Mouse (Mus musculus) embryonic facial prominence, embryonic 13.5 days (tissue): ENCODE measurements around the gene Macrod2. TPM values are rescaled to one million over a fixed set of nuclear protein-coding genes. Genes with fewer than 3 reads are reported as not detected.
A peak's percentile ranks its signal among the peaks of the same experiment; 100 is the strongest.

Experiments
- ATAC-seq: fragments of 200-750 bp; cut with Nextera tagmentation; 2 replicates; pipeline ENCODE4 v1.8.0; 2017; ENCODE audit warnings: low read depth; ENCODE audit not compliant: insufficient number of reproducible peaks, insufficient read depth, low FRiP score, low TSS enrichment
- H3K27ac ChIP-seq: fragments of 300-500 bp; sonication (generic); 2 replicates; pipeline ENCODE4 v1.5.1; 2015; ENCODE audit warnings: moderate library complexity, mild to moderate bottlenecking, inconsistent platforms
- H3K27me3 ChIP-seq: fragments of 300-500 bp; sonication (generic); 2 replicates; pipeline ENCODE4 v1.6.1; 2015; ENCODE audit warnings: mild to moderate bottlenecking, inconsistent platforms
- H3K36me3 ChIP-seq: fragments of 300-500 bp; sonication (generic); 2 replicates; pipeline ENCODE4 v1.6.1; 2015; ENCODE audit warnings: mild to moderate bottlenecking, inconsistent platforms
- H3K4me1 ChIP-seq: fragments of 300-500 bp; sonication (generic); 2 replicates; pipeline ENCODE4 v1.6.1; 2015; ENCODE audit warnings: inconsistent platforms
- H3K4me2 ChIP-seq: fragments of 300-500 bp; sonication (generic); 2 replicates; pipeline ENCODE4 v1.6.1; 2015; ENCODE audit warnings: moderate library complexity, mild to moderate bottlenecking, inconsistent platforms
- H3K4me3 ChIP-seq: fragments of 300-500 bp; sonication (generic); 2 replicates; pipeline ENCODE4 v1.5.1; 2015; ENCODE audit warnings: mild to moderate bottlenecking, inconsistent platforms
- H3K9ac ChIP-seq: fragments of 300-500 bp; sonication (generic); 2 replicates; pipeline ENCODE4 v1.6.1; 2015; ENCODE audit warnings: mild to moderate bottlenecking, inconsistent platforms
- H3K9me3 ChIP-seq: fragments of 300-500 bp; sonication (generic); 2 replicates; pipeline ENCODE4 v1.6.1; 2016; ENCODE audit warnings: inconsistent platforms
- WGBS: fragments of 180-500 bp; shearing (Covaris S2); methylation state at CpG from one replicate; pipeline ENCODE4 v1.1.7; 2015; ENCODE audit warnings: mixed read lengths; 5-methylcytosine and 5-hydroxymethylcytosine counted together
- polyA plus RNA-seq: library from polyadenylated mRNA; unstranded; fragments of >200 nt; fragmentation: Nextera tagmentation; extraction: Ambion mirVana; gene quantifications from 2 replicates; pipeline ENCODE4 v1.2.1, GENCODE M21; 2015

Macrod2 gene
- polyA plus RNA-seq, 1 experiment from 2014 or later = 44.8 TPM

DNA sequence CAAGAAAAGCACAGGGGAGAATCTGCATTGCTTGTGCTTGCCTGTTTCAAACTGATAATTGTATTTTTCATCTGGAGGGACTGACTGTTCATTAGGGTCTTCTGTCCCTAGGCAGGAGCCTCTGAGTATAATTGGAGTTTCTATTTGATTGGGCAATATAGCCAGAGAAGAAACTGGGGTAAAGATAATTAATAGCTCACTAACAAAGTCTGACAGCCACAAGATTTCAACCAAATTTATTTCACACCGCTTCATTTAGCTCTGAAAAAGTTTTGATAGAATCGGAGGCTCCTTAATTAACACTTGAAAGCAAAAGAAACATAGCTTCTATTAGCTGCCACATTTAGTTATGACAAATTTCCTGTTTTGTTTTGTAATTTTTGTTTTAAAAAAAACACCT is 274.0 kb downstream of the Macrod2 start:
- no peaks in the 10 kb centered on the region for H3K9me3 ChIP-seq
- H3K4me3 ChIP-seq = peak overlapping the region; percentile 71
- H3K9ac ChIP-seq = peak overlapping the region; percentile 73
- peaks cover 28% of the 10 kb centered on the region for H3K4me1 ChIP-seq
- peak overlapping the region; percentile 66 for H3K4me2 ChIP-seq
- ATAC-seq = no peak
- H3K27ac ChIP-seq = peak overlapping the region; percentile 71; the same call in 1 of the 2 replicates
- no peaks in the 10 kb centered on the region for H3K36me3 ChIP-seq
- 24% methylated on average over 2 of the region's 2 CpGs for WGBS
- no peaks in the 10 kb centered on the region for H3K27me3 ChIP-seq

GRCm38 (mm10) chr2:140669786-140670185 is 274.7 kb downstream of the Macrod2 start:
- Histone ChIP-seq H3K27me3 (no peaks in the 10 kb centered on the region), H3K9ac (peak overlapping the region; percentile 67), H3K9me3 (no peaks in the 10 kb centered on the region), H3K4me3 (peak overlapping the region; percentile 71), H3K36me3 (no peaks in the 10 kb centered on the region), H3K4me1 (peaks cover 24% of the 10 kb centered on the region), H3K27ac (no peak overlapping the region), H3K4me2 (peak overlapping the region; percentile 66)
- 14% methylated on average over 2 of the region's 2 CpGs for WGBS
- ATAC-seq = no peak

GRCm38 (mm10) chr2:140670457-140670856 is 275.3 kb downstream of the Macrod2 start:
- peaks cover 19% of the 10 kb centered on the region for H3K4me1 ChIP-seq
- peak overlapping the region; percentile 91 for H3K27ac ChIP-seq
- no peaks in the 10 kb centered on the region for H3K27me3 ChIP-seq
- no peaks in the 10 kb centered on the region for H3K9me3 ChIP-seq
- 0 out of 2 replicates have a peak, but pooled peaks have one; percentile 3 for ATAC-seq
- peak overlapping the region; percentile 66 for H3K4me2 ChIP-seq
- H3K9ac ChIP-seq = peak overlapping the region; percentile 79
- WGBS = under 1% methylated on average over 12 of the region's 12 CpGs
- H3K36me3 ChIP-seq = no peaks in the 10 kb centered on the region
- H3K4me3 ChIP-seq = peak overlapping the region; percentile 71

GRCm38 (mm10) chr2:140670963-140671702 is 276.0 kb downstream of the Macrod2 start, which contains the start of gene Flrt3:
Gene Flrt3 (minus strand): TSS chr2:140671469.
- Histone ChIP-seq H3K27me3 (no peaks in the 10 kb centered on the region), H3K4me3 (peak within 1 kb of the TSS; percentile 71), H3K27ac (peak within 1 kb of the TSS; percentile 91), H3K4me2 (peak within 1 kb of the TSS; percentile 66), H3K9me3 (no peaks in the 10 kb centered on the region), H3K4me1 (peaks cover 14% of the 10 kb centered on the region), H3K9ac (peak within 1 kb of the TSS; percentile 79), H3K36me3 (no peaks in the 10 kb centered on the region)
- WGBS = under 1% methylated on average over 26 of the region's 26 CpGs
- ATAC-seq = peak; percentile 99

- Histone ChIP-seq H3K9ac (no peak overlapping the region), H3K27ac (no peak overlapping the region), H3K36me3 (no peaks in the 10 kb centered on the region), H3K4me2 (no peak overlapping the region), H3K27me3 (no peaks in the 10 kb centered on the region), H3K4me3 (no peak overlapping the region), H3K9me3 (no peaks in the 10 kb centered on the region), H3K4me1 (peaks cover 3% of the 10 kb centered on the region; the same call in 1 of the 2 replicates)
- ATAC-seq = no peak
- WGBS = 81% methylated on average over 5 of the region's 5 CpGs
Measured at GRCm38 (mm10) chr2:140673466-140673865, 278.4 kb downstream of the Macrod2 start.

DNA sequence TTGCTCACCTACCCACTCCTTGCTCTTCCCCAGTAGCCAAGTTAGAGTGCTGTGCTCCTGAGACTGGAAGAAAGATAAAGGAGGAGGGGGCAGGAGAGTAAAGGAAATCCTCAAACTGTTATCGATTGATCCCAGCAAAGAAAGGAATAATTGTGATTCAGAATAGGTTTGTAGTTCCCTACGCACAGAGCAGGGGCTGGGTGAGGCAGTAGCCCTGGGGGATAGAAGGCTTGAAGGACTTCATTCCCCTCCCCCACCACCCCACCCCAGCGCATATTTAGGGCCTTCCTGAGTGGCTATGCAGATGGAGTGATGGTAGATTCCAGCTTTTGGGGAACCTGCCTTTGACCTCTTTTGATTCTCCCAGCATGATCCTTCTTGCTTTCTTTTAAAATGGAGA is 281.6 kb downstream of the Macrod2 start:
- WGBS = 23% methylated on average over 3 of the region's 3 CpGs

DNA sequence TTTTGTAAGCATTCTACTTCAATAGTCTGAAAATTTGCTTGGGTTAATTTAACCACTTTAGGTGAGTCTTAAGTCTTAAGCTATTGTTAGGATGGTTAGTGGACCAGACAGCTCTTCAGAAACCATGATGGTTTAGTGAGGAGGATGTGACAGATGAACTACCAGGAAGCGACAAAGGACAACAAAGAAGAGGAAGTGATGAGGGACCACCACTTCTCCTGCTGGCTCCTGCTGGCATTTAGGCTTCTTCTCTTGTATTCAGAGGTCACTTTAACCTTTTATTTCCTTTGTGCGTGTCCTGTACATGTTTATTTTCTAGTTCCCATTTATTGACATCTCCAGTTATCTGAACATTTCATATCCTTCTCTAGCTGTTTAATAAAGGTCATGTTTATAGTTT is 295.8 kb downstream of the Macrod2 start:
- H3K4me1 ChIP-seq = no peaks in the 10 kb centered on the region
- H3K9ac ChIP-seq = no peak overlapping the region
- no peak for ATAC-seq
- no peaks in the 10 kb centered on the region for H3K27me3 ChIP-seq
- H3K9me3 ChIP-seq = no peaks in the 10 kb centered on the region
- no peak overlapping the region for H3K4me2 ChIP-seq
- H3K36me3 ChIP-seq = no peaks in the 10 kb centered on the region
- no peak overlapping the region for H3K4me3 ChIP-seq
- H3K27ac ChIP-seq = no peak overlapping the region
- 87% methylated on average over 2 of the region's 2 CpGs for whole genome bisulfite sequencing

More for the DNA sequence above, 281.6 kb downstream of the Macrod2 start:
- no peaks in the 10 kb centered on the region for H3K27me3 ChIP-seq
- H3K4me2 ChIP-seq = no peak overlapping the region
- no peaks in the 10 kb centered on the region for H3K36me3 ChIP-seq
- ATAC-seq = no peak
- H3K4me1 ChIP-seq = peaks cover 3% of the 10 kb centered on the region; the same call in 1 of the 2 replicates
- no peak overlapping the region for H3K27ac ChIP-seq
- no peak overlapping the region for H3K9ac ChIP-seq
- H3K9me3 ChIP-seq = no peaks in the 10 kb centered on the region
- no peak overlapping the region for H3K4me3 ChIP-seq

DNA sequence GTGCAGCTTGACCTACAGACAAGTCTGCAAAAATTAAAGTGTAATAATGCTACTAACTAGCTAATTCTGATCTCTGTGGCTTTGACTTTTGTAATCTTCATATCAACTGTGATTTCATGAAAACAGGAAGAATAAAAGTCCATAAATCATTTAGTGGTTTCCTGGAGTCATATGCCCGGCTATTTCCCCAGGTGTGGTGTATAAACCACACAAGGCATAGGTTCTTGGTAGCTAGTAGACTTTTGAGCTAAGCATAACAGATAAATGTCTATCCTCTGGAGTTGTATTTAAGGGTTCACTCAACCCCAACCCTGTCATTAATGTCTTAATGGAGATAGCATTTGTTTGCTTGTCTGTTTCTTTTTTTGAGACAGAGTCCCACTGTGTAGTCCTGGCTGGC is 296.3 kb downstream of the Macrod2 start:
- no peak overlapping the region for H3K4me2 ChIP-seq
- no peaks in the 10 kb centered on the region for H3K27me3 ChIP-seq
- no peak for ATAC-seq
- H3K36me3 ChIP-seq = no peaks in the 10 kb centered on the region
- no peak overlapping the region for H3K27ac ChIP-seq
- 91% methylated on average over 1 of the region's 1 CpGs for WGBS
- H3K9ac ChIP-seq = no peak overlapping the region
- H3K4me3 ChIP-seq = no peak overlapping the region
- no peaks in the 10 kb centered on the region for H3K9me3 ChIP-seq
- no peaks in the 10 kb centered on the region for H3K4me1 ChIP-seq

DNA sequence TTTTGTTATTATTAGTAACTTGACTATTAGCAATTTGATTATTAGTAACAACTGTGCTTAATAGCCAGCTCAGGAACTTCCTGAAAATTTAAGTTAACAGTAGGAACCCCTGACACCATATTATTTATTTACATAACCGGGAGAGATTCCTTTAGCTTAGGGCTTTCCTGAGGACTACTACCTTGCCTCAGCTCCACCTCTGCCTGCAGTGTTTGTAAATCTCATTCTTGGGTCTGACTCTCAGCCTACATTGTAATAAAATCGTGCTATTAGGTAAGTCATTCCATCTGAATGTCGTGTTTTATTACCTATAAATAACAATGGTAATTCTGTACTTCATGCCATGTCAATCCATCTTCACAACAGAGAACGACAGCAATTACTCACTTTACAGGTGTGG is 297.4 kb downstream of the Macrod2 start:
- Histone ChIP-seq H3K4me3 (no peak overlapping the region), H3K9me3 (no peaks in the 10 kb centered on the region), H3K36me3 (no peaks in the 10 kb centered on the region), H3K4me1 (no peaks in the 10 kb centered on the region), H3K27me3 (no peaks in the 10 kb centered on the region), H3K27ac (no peak overlapping the region), H3K9ac (no peak overlapping the region), H3K4me2 (no peak overlapping the region)
- WGBS = 71% methylated on average over 4 of the region's 4 CpGs
- no peak for ATAC-seq

- H3K9me3 ChIP-seq = no peaks in the 10 kb centered on the region
- H3K4me2 ChIP-seq = no peak overlapping the region
- 86% methylated on average over 5 of the region's 5 CpGs for WGBS
- no peak for ATAC-seq
- no peaks in the 10 kb centered on the region for H3K36me3 ChIP-seq
- peaks cover 5% of the 10 kb centered on the region; the same call in 1 of the 2 replicates for H3K4me1 ChIP-seq
- no peak overlapping the region for H3K27ac ChIP-seq
- H3K4me3 ChIP-seq = no peak overlapping the region
- no peak overlapping the region for H3K9ac ChIP-seq
- H3K27me3 ChIP-seq = no peaks in the 10 kb centered on the region
Measured at GRCm38 (mm10) chr2:140693845-140694244, 298.7 kb downstream of the Macrod2 start.

- Histone ChIP-seq H3K4me2 (no peak overlapping the region), H3K9me3 (no peaks in the 10 kb centered on the region), H3K9ac (no peak overlapping the region), H3K27me3 (no peaks in the 10 kb centered on the region), H3K36me3 (no peaks in the 10 kb centered on the region), H3K4me1 (peaks cover 6% of the 10 kb centered on the region; the same call in 1 of the 2 replicates), H3K4me3 (no peak overlapping the region), H3K27ac (no peak overlapping the region)
- ATAC-seq = no peak
- 30% methylated on average over 3 of the region's 3 CpGs for WGBS
Measured at GRCm38 (mm10) chr2:140698585-140698984, 303.5 kb downstream of the Macrod2 start.

- 65% methylated on average over 4 of the region's 4 CpGs for WGBS
- ATAC-seq = no peak
Measured at GRCm38 (mm10) chr2:140703377-140703776, 308.3 kb downstream of the Macrod2 start.

More at GRCm38 (mm10) chr2:140703377-140703776, 308.3 kb downstream of the Macrod2 start:
- peaks cover 10% of the 10 kb centered on the region for H3K4me1 ChIP-seq
- H3K4me3 ChIP-seq = no peak overlapping the region
- no peaks in the 10 kb centered on the region for H3K36me3 ChIP-seq
- no peaks in the 10 kb centered on the region for H3K27me3 ChIP-seq
- H3K27ac ChIP-seq = no peak overlapping the region
- H3K9ac ChIP-seq = no peak overlapping the region
- H3K9me3 ChIP-seq = no peaks in the 10 kb centered on the region
- H3K4me2 ChIP-seq = no peak overlapping the region
